Mouse (Mus musculus) liver, embryonic 14.5 days (tissue): ENCODE results near the gene Sez6l. TPM values are rescaled to one million over a fixed set of nuclear protein-coding genes. Genes with fewer than 3 reads are reported as not detected.

Experiments used
- ATAC-seq: fragments of 200-750 bp; cut with Nextera tagmentation; 2 replicates; pipeline ENCODE4 v1.8.0; 2017; ENCODE audit warnings: moderate number of reproducible peaks, mild to moderate bottlenecking, moderate library complexity; ENCODE audit not compliant: insufficient read depth
- DNase-seq, 3 experiments: peaks; one replicate each; pipeline ENCODE4 v3.0.0-alpha.2; 2012 to 2013; ENCODE audit warnings: low read depth in 3 of 3, low spot score in 3 of 3
- H3K27ac ChIP-seq: fragments of 300-500 bp; sonication (generic); 2 replicates; pipeline ENCODE4 v1.5.1; 2014; ENCODE audit warnings: moderate library complexity, mild to moderate bottlenecking, control low read depth, inconsistent platforms
- H3K27me3 ChIP-seq: fragments of 300-500 bp; sonication (generic); 2 replicates; pipeline ENCODE4 v1.6.1; 2014; ENCODE audit warnings: mild to moderate bottlenecking, low read length, moderate library complexity; ENCODE audit not compliant: control insufficient read depth, insufficient read depth
- H3K36me3 ChIP-seq: fragments of 300-500 bp; sonication (generic); replicated peaks from 2 replicates; pipeline ENCODE4 v1.6.1; 2014; ENCODE audit warnings: low read depth; ENCODE audit not compliant: control insufficient read depth, insufficient read depth
- H3K4me1 ChIP-seq, 2 experiments: fragments of 200-500 bp in 1 of 2; fragments of 300-500 bp in 1 of 2; sonication (generic) in 1 of 2; replicated peaks; 2 replicates each; pipeline ENCODE4 v1.6.1; 2012 to 2014; ENCODE audit warnings: antibody characterized with exemption in 1 of 2, inconsistent platforms in 1 of 2, low read length in 1 of 2; ENCODE audit not compliant: control insufficient read depth in 2 of 2, insufficient read depth in 2 of 2
- H3K4me2 ChIP-seq: fragments of 300-500 bp; sonication (generic); 2 replicates; pipeline ENCODE4 v1.6.1; 2014; ENCODE audit warnings: low read depth, mild to moderate bottlenecking, control low read depth, moderate library complexity
- H3K4me3 ChIP-seq, 2 experiments: fragments of 200-500 bp in 1 of 2; fragments of 300-500 bp in 1 of 2; sonication (generic) in 1 of 2; 2 replicates each; pipeline ENCODE4 v1.5.1; 2012 to 2014; ENCODE audit warnings: low read depth in 2 of 2, low read length in 2 of 2, mild to moderate bottlenecking in 2 of 2, control low read depth in 1 of 2, inconsistent platforms in 1 of 2, moderate library complexity in 1 of 2; ENCODE audit not compliant: insufficient read depth in 1 of 2
- H3K9ac ChIP-seq: fragments of 300-500 bp; sonication (generic); replicated peaks from 2 replicates; pipeline ENCODE4 v1.6.1; 2014; ENCODE audit warnings: mild to moderate bottlenecking, control low read depth, moderate library complexity
- H3K9me3 ChIP-seq: fragments of 300-500 bp; sonication (generic); 2 replicates; pipeline ENCODE4 v1.6.1; 2016; ENCODE audit warnings: low read length, mixed read lengths; ENCODE audit not compliant: control insufficient read depth
- CTCF ChIP-seq: IDR thresholded peaks from 2 replicates; pipeline ENCODE4 v1.5.1; 2016; ENCODE audit warnings: antibody characterized with exemption, low read depth, control low read depth
- EP300 ChIP-seq: IDR thresholded peaks from 2 replicates; pipeline ENCODE4 v1.6.1; 2016; ENCODE audit warnings: antibody characterized with exemption, low read depth
- WGBS: fragments of 180-500 bp; shearing (Covaris S2); extraction: QIAGEN DNeasy Blood & Tissue Kit; methylation state at CpG from one replicate; pipeline ENCODE4 v1.1.7; 2014; ENCODE audit not compliant: insufficient replicate concordance; 5-methylcytosine and 5-hydroxymethylcytosine counted together
- polyA plus RNA-seq, 2 experiments: library from polyadenylated mRNA; depleted of rRNA in 1 of 2; stranded (reverse) in 1 of 2; unstranded in 1 of 2; fragments of >200 nt; fragmentation: Nextera tagmentation in 1 of 2; extraction: Ambion mirVana in 1 of 2; gene quantifications; 2 replicates each; pipeline versions ENCODE4 v1.2.1 to v1.2.3; 2012 to 2014

The Sez6l gene
- polyA plus RNA-seq, 2 experiments: 0.03 TPM; not detected in 1

DNA sequence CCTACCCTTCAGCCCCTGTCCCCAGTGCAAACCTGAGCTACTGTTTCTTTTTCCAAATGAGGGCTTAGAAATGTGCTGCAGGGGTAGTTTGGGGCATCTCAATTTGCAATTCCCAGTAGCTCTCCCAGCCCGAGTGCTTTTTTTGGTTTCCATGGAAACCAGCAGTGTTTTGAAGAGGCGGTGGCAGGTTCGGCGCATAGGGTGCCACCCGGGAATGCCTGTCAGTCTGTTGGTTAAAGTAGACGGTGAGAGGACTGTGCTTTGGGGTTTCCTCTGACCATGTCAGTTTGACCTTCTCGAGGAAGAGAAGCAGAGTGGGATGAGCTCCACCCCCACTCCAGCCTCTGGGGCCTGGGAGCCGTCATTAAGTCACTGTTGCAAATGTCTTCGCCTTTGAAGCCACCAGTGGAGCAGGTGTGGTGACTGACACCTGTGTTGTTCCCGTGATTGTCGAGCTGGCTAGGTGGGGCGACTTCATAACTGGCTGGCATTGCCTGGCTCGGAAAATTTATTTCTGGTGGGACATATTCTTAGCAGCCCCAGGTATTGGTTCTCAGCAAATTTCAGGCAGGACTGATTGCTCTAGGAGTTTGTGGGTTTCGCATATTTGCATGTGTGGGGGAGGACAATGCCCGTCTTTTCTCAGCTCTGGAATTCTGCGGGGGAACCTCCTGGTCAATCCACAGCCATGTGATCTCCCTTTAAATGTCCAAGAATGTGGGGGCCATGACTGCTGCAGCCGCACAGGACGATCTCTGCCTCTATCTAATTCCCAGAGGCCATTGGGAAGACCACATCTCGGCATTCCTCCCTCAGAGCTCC is 165.3 kb downstream of the Sez6l start:
- H3K9ac ChIP-seq: no peak overlapping the region
- H3K36me3 ChIP-seq: no peaks in the 10 kb centered on the region
- TF ChIP-seq CTCF (no peak), EP300 (no peak)
- DNase-seq (no peak), ATAC-seq (no peak)
- H3K4me3 ChIP-seq: no peak overlapping the region
- H3K4me1 ChIP-seq: no peaks in the 10 kb centered on the region
- peaks cover 7% of the 10 kb centered on the region for H3K27me3 ChIP-seq
- no peaks in the 10 kb centered on the region for H3K9me3 ChIP-seq
- no peak overlapping the region for H3K27ac ChIP-seq
- 17% methylated on average over 19 of the region's 19 CpGs for WGBS
- H3K4me2 ChIP-seq: no peak overlapping the region

GRCm38 (mm10) chr5:112411072-112411471 is 165.9 kb downstream of the Sez6l start:
- H3K9ac ChIP-seq: no peak overlapping the region
- WGBS: 40% methylated on average over 11 of the region's 11 CpGs
- ATAC-seq (no peak), DNase-seq (no peak)
- H3K4me1 ChIP-seq: no peaks in the 10 kb centered on the region
- no peak overlapping the region for H3K4me3 ChIP-seq
- H3K9me3 ChIP-seq: no peaks in the 10 kb centered on the region
- no peak overlapping the region for H3K4me2 ChIP-seq
- no peaks in the 10 kb centered on the region for H3K36me3 ChIP-seq
- peaks cover 7% of the 10 kb centered on the region for H3K27me3 ChIP-seq
- TF ChIP-seq EP300 (no peak), CTCF (no peak)
- no peak overlapping the region for H3K27ac ChIP-seq

DNA sequence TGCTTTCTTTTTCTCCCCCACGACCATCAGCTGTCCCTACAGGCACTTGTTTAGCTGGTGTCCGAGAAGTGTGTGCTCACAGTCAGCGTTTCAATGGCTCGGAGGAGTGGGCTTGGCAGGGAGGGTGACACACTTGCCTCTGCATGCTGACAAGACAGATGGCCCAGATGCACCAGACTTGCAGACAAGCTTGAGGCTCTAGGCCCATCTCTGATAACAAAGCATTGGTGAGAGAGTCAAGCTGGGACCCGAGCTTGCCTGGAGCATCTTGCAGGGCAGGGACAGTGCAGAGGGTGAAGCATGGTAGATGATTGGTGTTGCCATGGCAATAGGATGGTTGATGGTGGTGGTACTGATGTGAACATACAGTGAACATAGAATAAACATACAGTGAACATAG is 167.7 kb downstream of the Sez6l start:
- no peak for ATAC-seq
- Histone ChIP-seq H3K4me1 (no peaks in the 10 kb centered on the region), H3K27me3 (peaks cover 7% of the 10 kb centered on the region), H3K36me3 (no peaks in the 10 kb centered on the region), H3K9ac (no peak overlapping the region), H3K27ac (no peak overlapping the region), H3K9me3 (no peaks in the 10 kb centered on the region), H3K4me3 (no peak overlapping the region), H3K4me2 (no peak overlapping the region)
- TF ChIP-seq EP300 (no peak), CTCF (no peak)
- DNase-seq: no peak
- WGBS: 33% methylated on average over 5 of the region's 5 CpGs

DNA sequence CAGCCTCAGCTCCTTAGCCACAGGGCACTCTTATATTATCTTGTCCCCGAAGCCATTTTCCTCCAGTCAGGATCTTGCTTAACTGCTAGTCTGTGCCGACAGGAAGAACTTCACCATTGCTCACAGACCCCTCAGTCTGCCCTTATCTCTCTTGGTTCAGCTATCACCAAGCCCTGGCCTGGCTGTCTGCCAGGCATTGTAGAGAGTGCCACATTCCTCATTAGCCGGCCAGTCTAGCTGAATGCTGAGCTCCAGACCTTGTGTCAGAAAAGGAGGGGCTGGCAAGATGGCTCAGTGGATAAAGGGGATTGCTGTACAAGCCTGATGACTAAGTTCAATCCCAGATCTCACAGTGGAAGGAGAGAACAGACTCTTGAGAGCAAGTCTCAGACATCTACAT is 171.0 kb downstream of the Sez6l start:
- Histone ChIP-seq H3K4me3 (no peak overlapping the region), H3K9ac (no peak overlapping the region), H3K27me3 (no peaks in the 10 kb centered on the region; the same call in 1 of the 2 replicates), H3K4me1 (no peaks in the 10 kb centered on the region), H3K4me2 (no peak overlapping the region), H3K9me3 (no peaks in the 10 kb centered on the region), H3K36me3 (no peaks in the 10 kb centered on the region), H3K27ac (no peak overlapping the region)
- 31% methylated on average over 3 of the region's 3 CpGs for WGBS
- DNase-seq (no peak), ATAC-seq (no peak)
- TF ChIP-seq EP300: no peak
- TF ChIP-seq CTCF: no peak

DNA sequence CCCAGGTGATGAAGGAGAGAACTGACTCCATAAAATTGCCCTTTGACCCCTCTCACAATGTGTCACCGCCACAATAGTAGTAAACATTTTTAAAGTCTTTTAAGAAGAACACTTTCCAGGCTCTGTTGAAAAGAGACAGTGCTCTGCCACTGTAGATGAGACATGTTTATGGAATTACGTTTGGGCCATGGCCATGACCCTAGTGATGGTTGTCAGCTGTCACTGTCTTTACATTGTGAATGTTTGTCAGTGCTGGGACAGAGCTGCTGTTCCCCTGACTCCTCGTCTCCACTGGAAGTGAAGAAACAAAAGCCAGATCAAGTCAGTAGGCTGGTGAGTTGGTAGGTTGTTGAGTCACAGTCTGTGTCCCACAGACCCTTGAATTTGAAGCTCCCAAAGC is 174.5 kb downstream of the Sez6l start:
- 42% methylated on average over 3 of the region's 3 CpGs for WGBS
- Histone ChIP-seq H3K4me3 (no peak overlapping the region), H3K27me3 (no peaks in the 10 kb centered on the region), H3K27ac (no peak overlapping the region), H3K4me2 (no peak overlapping the region), H3K4me1 (no peaks in the 10 kb centered on the region), H3K9me3 (no peaks in the 10 kb centered on the region), H3K9ac (no peak overlapping the region), H3K36me3 (no peaks in the 10 kb centered on the region)
- ATAC-seq: no peak
- no peak for TF ChIP-seq EP300
- no peak for TF ChIP-seq CTCF
- DNase-seq: no peak
